Mouse (Mus musculus) kidney, embryonic 14.5 days (tissue): ENCODE measurements around the gene Lilra5. TPM values are rescaled to one million over a fixed set of nuclear protein-coding genes. Genes with fewer than 3 reads are reported as not detected.
"Not testable (repeated sequence)": the region's sequence is repeated elsewhere in the genome, so short reads cannot be mapped to it uniquely, and the experiment has no call there.

Experiments used
- ATAC-seq: fragments of 200-750 bp; cut with Nextera tagmentation; 2 replicates; pipeline ENCODE4 v1.8.0; 2017; ENCODE audit warnings: moderate number of reproducible peaks, mild to moderate bottlenecking, moderate TSS enrichment, moderate library complexity; ENCODE audit not compliant: low FRiP score, low TSS enrichment
- H3K27ac ChIP-seq: fragments of 300-500 bp; sonication (generic); 2 replicates; pipeline ENCODE4 v1.5.1; 2014; ENCODE audit warnings: low read depth, mild to moderate bottlenecking, low read length, moderate library complexity, mixed read lengths
- H3K27me3 ChIP-seq: fragments of 300-500 bp; sonication (generic); 2 replicates; pipeline ENCODE4 v1.6.1; 2014; ENCODE audit warnings: mild to moderate bottlenecking, low read length; ENCODE audit not compliant: control insufficient read depth, insufficient read depth
- H3K36me3 ChIP-seq: fragments of 300-500 bp; sonication (generic); 2 replicates; pipeline ENCODE4 v1.6.1; 2014; ENCODE audit warnings: low read length, mixed read lengths; ENCODE audit not compliant: control insufficient read depth, insufficient read depth
- H3K4me1 ChIP-seq: fragments of 300-500 bp; sonication (generic); 2 replicates; pipeline ENCODE4 v1.6.1; 2014; ENCODE audit warnings: low read length, mixed read lengths; ENCODE audit not compliant: control insufficient read depth, insufficient read depth
- H3K4me2 ChIP-seq: fragments of 300-500 bp; sonication (generic); replicated peaks from 2 replicates; pipeline ENCODE4 v1.6.1; 2014; ENCODE audit warnings: low read depth, mild to moderate bottlenecking, low read length
- H3K4me3 ChIP-seq: fragments of 300-500 bp; sonication (generic); 2 replicates; pipeline ENCODE4 v1.5.1; 2014; ENCODE audit warnings: mild to moderate bottlenecking, low read length
- H3K9ac ChIP-seq: fragments of 300-500 bp; sonication (generic); 2 replicates; pipeline ENCODE4 v1.6.1; 2014; ENCODE audit warnings: low read depth, mild to moderate bottlenecking, low read length, moderate library complexity
- H3K9me3 ChIP-seq: fragments of 300-500 bp; sonication (generic); 2 replicates; pipeline ENCODE4 v1.6.1; 2016; ENCODE audit warnings: low read length; ENCODE audit not compliant: control insufficient read depth
- WGBS: fragments of 180-500 bp; shearing (Covaris S2); extraction: QIAGEN DNeasy Blood & Tissue Kit; methylation state at CpG from one replicate; pipeline ENCODE4 v1.1.7; 2014; 5-methylcytosine and 5-hydroxymethylcytosine counted together
- polyA plus RNA-seq: library from polyadenylated mRNA; unstranded; fragments of >200 nt; fragmentation: Nextera tagmentation; extraction: Ambion mirVana; gene quantifications from 2 replicates; pipeline ENCODE4 v1.2.1, GENCODE M21; 2014

The Lilra5 gene
- polyA plus RNA-seq, 1 experiment from 2014 or later, result not detected

GRCm38 (mm10) chr7:4256060-4256459 lies 18.5 kb downstream of the Lilra5 start:
- H3K27ac ChIP-seq, H3K9me3 ChIP-seq, H3K36me3 ChIP-seq, H3K4me3 ChIP-seq, H3K4me1 ChIP-seq, H3K4me2 ChIP-seq, H3K9ac ChIP-seq, H3K27me3 ChIP-seq, ATAC-seq: not testable (repeated sequence)
- WGBS, result no CpG with 5 or more reads among the region's 1 CpGs

GRCm38 (mm10) chr7:4260521-4260920 lies 23.0 kb downstream of the Lilra5 start:
- not testable (repeated sequence) for H3K27ac ChIP-seq, H3K27me3 ChIP-seq, ATAC-seq, H3K36me3 ChIP-seq, H3K4me3 ChIP-seq, H3K9ac ChIP-seq, H3K4me2 ChIP-seq, H3K9me3 ChIP-seq, H3K4me1 ChIP-seq
- WGBS, result 94% methylated on average over 1 of the region's 1 CpGs

- H3K4me1 ChIP-seq, H3K36me3 ChIP-seq, H3K27me3 ChIP-seq, H3K9me3 ChIP-seq, H3K27ac ChIP-seq, H3K9ac ChIP-seq, H3K4me3 ChIP-seq, ATAC-seq, H3K4me2 ChIP-seq: not testable (repeated sequence)
- 66% methylated on average over 1 of the region's 1 CpGs for WGBS
Measured at GRCm38 (mm10) chr7:4272106-4272505, 34.6 kb downstream of the Lilra5 start.

GRCm38 (mm10) chr7:4273874-4274273 lies 36.3 kb downstream of the Lilra5 start:
- H3K27me3 ChIP-seq, H3K36me3 ChIP-seq, H3K27ac ChIP-seq, ATAC-seq, H3K9ac ChIP-seq, H3K4me1 ChIP-seq, H3K9me3 ChIP-seq, H3K4me2 ChIP-seq, H3K4me3 ChIP-seq: not testable (repeated sequence)
- 78% methylated on average over 2 of the region's 2 CpGs for WGBS

- not testable (repeated sequence) for H3K27ac ChIP-seq, H3K4me1 ChIP-seq, H3K9me3 ChIP-seq, H3K27me3 ChIP-seq, H3K4me2 ChIP-seq, H3K36me3 ChIP-seq, ATAC-seq, H3K4me3 ChIP-seq, H3K9ac ChIP-seq
- WGBS, result 88% methylated on average over 10 of the region's 10 CpGs
Measured at GRCm38 (mm10) chr7:4275500-4275899, 37.9 kb downstream of the Lilra5 start.

- Histone ChIP-seq H3K4me2 (no peak overlapping the region), H3K27ac (no peak overlapping the region), H3K9me3 (no peaks in the 10 kb centered on the region), H3K36me3 (no peaks in the 10 kb centered on the region), H3K4me1 (no peaks in the 10 kb centered on the region), H3K9ac (no peak overlapping the region), H3K4me3 (no peak overlapping the region), H3K27me3 (no peaks in the 10 kb centered on the region)
- WGBS, result 84% methylated on average over 5 of the region's 5 CpGs
- no peak for ATAC-seq
Measured at GRCm38 (mm10) chr7:4292638-4293037, 55.1 kb downstream of the Lilra5 start.

Other genes with a start within 250 kb of the Lilra5 start
- gene Lair1, start 174.6 kb upstream of the Lilra5 start, polyA plus RNA-seq, result 0.63 and 1.4 TPM in 2 replicates
- gene Ttyh1, start 118.3 kb upstream of the Lilra5 start, polyA plus RNA-seq, result 1.2 and 1.5 TPM in 2 replicates
- gene Leng8, start 100.7 kb upstream of the Lilra5 start, polyA plus RNA-seq, result 45.0 and 48.7 TPM in 2 replicates
- gene Leng9, start 87.4 kb upstream of the Lilra5 start, polyA plus RNA-seq, result 1.8 and 2.5 TPM in 2 replicates
- 30.3 and 34.3 TPM in 2 replicates for gene Cdc42ep5, start 72.9 kb upstream of the Lilra5 start, polyA plus RNA-seq
- not detected in 2 replicates for gene Ncr1, start 100.0 kb downstream of the Lilra5 start, polyA plus RNA-seq
- 0.07 TPM in 2 replicates for gene Gp6, start 160.0 kb downstream of the Lilra5 start, polyA plus RNA-seq
- gene Rdh13, start 207.9 kb downstream of the Lilra5 start, polyA plus RNA-seq, result 23.4 and 32.9 TPM in 2 replicates
- gene Eps8l1, start 222.9 kb downstream of the Lilra5 start, polyA plus RNA-seq, result 3.0 and 6.8 TPM in 2 replicates